Mouse (Mus musculus) intestine, postnatal 0 days (tissue): ENCODE data around the gene Clp1. TPM values are rescaled to one million over a fixed set of nuclear protein-coding genes. Genes with fewer than 3 reads are reported as not detected.
A peak's percentile ranks its signal among the peaks of the same experiment; 100 is the strongest.

Experiments used
- ATAC-seq: fragments of 200-750 bp; cut with Nextera tagmentation; 2 replicates; pipeline ENCODE4 v1.8.0; 2017; ENCODE audit warnings: mild to moderate bottlenecking, moderate TSS enrichment, moderate library complexity
- H3K27ac ChIP-seq: fragments of 300-500 bp; sonication (generic); 2 replicates; pipeline ENCODE4 v1.5.1; 2014; ENCODE audit warnings: mild to moderate bottlenecking, low read depth, low read length, moderate library complexity
- H3K27me3 ChIP-seq: fragments of 300-500 bp; sonication (generic); replicated peaks from 2 replicates; pipeline ENCODE4 v1.6.1; 2014; ENCODE audit warnings: low read length, mixed read lengths; ENCODE audit not compliant: control insufficient read depth, insufficient read depth
- H3K36me3 ChIP-seq: fragments of 300-500 bp; sonication (generic); 2 replicates; pipeline ENCODE4 v1.6.1; 2014; ENCODE audit warnings: mild to moderate bottlenecking, moderate library complexity; ENCODE audit not compliant: control insufficient read depth, insufficient read depth
- H3K4me1 ChIP-seq: fragments of 300-500 bp; sonication (generic); replicated peaks from 2 replicates; pipeline ENCODE4 v1.6.1; 2014; ENCODE audit warnings: antibody characterized with exemption, low read length, mixed read lengths; ENCODE audit not compliant: control insufficient read depth, insufficient read depth
- H3K4me2 ChIP-seq: fragments of 300-500 bp; sonication (generic); replicated peaks from 2 replicates; pipeline ENCODE4 v1.6.1; 2014; ENCODE audit warnings: low read depth, mild to moderate bottlenecking, moderate library complexity
- H3K4me3 ChIP-seq: fragments of 300-500 bp; sonication (generic); 2 replicates; pipeline ENCODE4 v1.5.1; 2014; ENCODE audit warnings: low read depth, low read length
- H3K9ac ChIP-seq: fragments of 300-500 bp; sonication (generic); 2 replicates; pipeline ENCODE4 v1.6.1; 2014; ENCODE audit warnings: mild to moderate bottlenecking, low read depth, low read length
- H3K9me3 ChIP-seq: fragments of 300-500 bp; sonication (generic); 2 replicates; pipeline ENCODE4 v1.6.1; 2016; ENCODE audit warnings: mixed run types; ENCODE audit not compliant: control insufficient read depth
- CTCF ChIP-seq: sonication (generic); IDR thresholded peaks from 2 replicates; pipeline ENCODE4 v1.5.1; 2016; ENCODE audit warnings: low read depth, mild to moderate bottlenecking, control low read depth, antibody characterized with exemption, moderate library complexity
- whole genome bisulfite sequencing: fragments of 180-500 bp; shearing (Covaris S2); extraction: QIAGEN DNeasy Blood & Tissue Kit; methylation state at CpG from one replicate; pipeline ENCODE4 v1.1.7; 2014; 5-methylcytosine and 5-hydroxymethylcytosine counted together
- polyA plus RNA-seq: library from polyadenylated mRNA; unstranded; fragments of >200 nt; fragmentation: Nextera tagmentation; extraction: Ambion mirVana; gene quantifications from 2 replicates; pipeline ENCODE4 v1.2.1, GENCODE M21; 2015

Gene Clp1
- polyA plus RNA-seq, 1 experiment from 2014 or later = 18.1 TPM

GRCm38 (mm10) chr2:84714422-84714810 lies 12.7 kb downstream of the Clp1 start:
- Histone ChIP-seq H3K4me1 (0 out of 2 replicates have a peak, but pooled peaks cover 2% of the 10 kb centered on the region), H3K27ac (peak overlapping the region; percentile 96), H3K9me3 (no peaks in the 10 kb centered on the region), H3K4me2 (peak overlapping the region; percentile 85), H3K4me3 (peak overlapping the region; percentile 99), H3K9ac (peak overlapping the region; percentile 93), H3K27me3 (no peaks in the 10 kb centered on the region), H3K36me3 (peaks cover 14% of the 10 kb centered on the region)
- WGBS = 1% methylated on average over 19 of the region's 26 CpGs
- TF ChIP-seq CTCF = no peak
- no peak for ATAC-seq

- no peak for ATAC-seq
- no peak overlapping the region for H3K4me2 ChIP-seq
- H3K9ac ChIP-seq = no peak overlapping the region
- H3K9me3 ChIP-seq = no peaks in the 10 kb centered on the region
- H3K36me3 ChIP-seq = peaks cover 16% of the 10 kb centered on the region
- no peak overlapping the region for H3K27ac ChIP-seq
- H3K27me3 ChIP-seq = no peaks in the 10 kb centered on the region
- H3K4me1 ChIP-seq = 0 out of 2 replicates have a peak, but pooled peaks cover 2% of the 10 kb centered on the region
- H3K4me3 ChIP-seq = no peak overlapping the region
- TF ChIP-seq CTCF = no peak
- WGBS = 88% methylated on average over 2 of the region's 2 CpGs
These were observed 15.3 kb downstream of the Clp1 start for GRCm38 (mm10) chr2:84711898-84712297.

GRCm38 (mm10) chr2:84707523-84707922 lies 19.6 kb downstream of the Clp1 start:
- no peak overlapping the region for H3K27ac ChIP-seq
- H3K4me3 ChIP-seq = no peak overlapping the region
- peaks cover 6% of the 10 kb centered on the region; the same call in 1 of the 2 replicates for H3K4me1 ChIP-seq
- peaks cover 33% of the 10 kb centered on the region for H3K36me3 ChIP-seq
- WGBS = 63% methylated on average over 1 of the region's 1 CpGs
- no peak overlapping the region for H3K4me2 ChIP-seq
- H3K9me3 ChIP-seq = no peaks in the 10 kb centered on the region
- no peak for ATAC-seq
- no peak for TF ChIP-seq CTCF
- H3K9ac ChIP-seq = no peak overlapping the region
- H3K27me3 ChIP-seq = no peaks in the 10 kb centered on the region

GRCm38 (mm10) chr2:84705295-84705694 lies 21.9 kb downstream of the Clp1 start:
- WGBS = 85% methylated on average over 1 of the region's 1 CpGs

GRCm38 (mm10) chr2:84704329-84704728 lies 22.8 kb downstream of the Clp1 start:
- Histone ChIP-seq H3K9ac (no peak overlapping the region), H3K27me3 (no peaks in the 10 kb centered on the region), H3K27ac (0 out of 2 replicates have a peak overlapping the region, but pooled peaks have one; percentile 28), H3K4me1 (peaks cover 6% of the 10 kb centered on the region; the same call in 1 of the 2 replicates), H3K4me2 (no peak overlapping the region), H3K4me3 (no peak overlapping the region), H3K9me3 (no peaks in the 10 kb centered on the region), H3K36me3 (peaks cover 24% of the 10 kb centered on the region)
- 0 out of 2 replicates have a peak, but pooled peaks have one; percentile 36 for ATAC-seq
- WGBS = 71% methylated on average over 5 of the region's 5 CpGs
- no peak for TF ChIP-seq CTCF

More at GRCm38 (mm10) chr2:84705295-84705694, 21.9 kb downstream of the Clp1 start:
- Histone ChIP-seq H3K9ac (no peak overlapping the region), H3K27ac (no peak overlapping the region), H3K4me1 (peaks cover 6% of the 10 kb centered on the region; the same call in 1 of the 2 replicates), H3K9me3 (no peaks in the 10 kb centered on the region), H3K4me2 (no peak overlapping the region), H3K27me3 (no peaks in the 10 kb centered on the region), H3K4me3 (no peak overlapping the region), H3K36me3 (peaks cover 30% of the 10 kb centered on the region)
- no peak for TF ChIP-seq CTCF
- no peak for ATAC-seq

- no peak overlapping the region for H3K27ac ChIP-seq
- H3K4me1 ChIP-seq = peaks cover 6% of the 10 kb centered on the region; the same call in 1 of the 2 replicates
- no peak for ATAC-seq
- no peak for TF ChIP-seq CTCF
- no peaks in the 10 kb centered on the region for H3K27me3 ChIP-seq
- 100% methylated on average over 1 of the region's 1 CpGs for WGBS
- no peak overlapping the region for H3K9ac ChIP-seq
- peaks cover 24% of the 10 kb centered on the region for H3K36me3 ChIP-seq
- no peak overlapping the region for H3K4me3 ChIP-seq
- no peak overlapping the region for H3K4me2 ChIP-seq
- H3K9me3 ChIP-seq = no peaks in the 10 kb centered on the region
These were observed 23.7 kb downstream of the Clp1 start for GRCm38 (mm10) chr2:84703497-84703896.
